Mouse (Mus musculus): ENCODE measurements around the gene Fam131c.

DNA sequence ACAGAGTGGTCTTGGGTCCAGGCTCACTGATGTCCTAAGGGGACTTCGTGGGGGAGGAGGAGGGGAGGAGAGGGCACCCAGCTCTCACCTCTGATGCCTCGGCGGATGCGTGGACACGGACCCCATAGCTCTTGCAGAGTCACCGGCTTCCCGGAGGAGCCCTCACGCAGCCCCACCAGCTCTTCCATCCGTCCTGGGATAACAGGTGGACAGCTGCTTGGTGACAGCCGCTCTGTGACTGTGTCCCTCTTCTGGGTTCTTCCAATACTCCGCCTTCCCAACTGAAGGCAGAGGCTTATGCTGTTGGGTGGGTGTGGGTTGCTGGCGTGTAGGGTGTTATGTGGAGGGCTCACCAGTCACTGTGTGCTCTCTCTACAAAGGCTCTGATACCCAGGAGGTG, 29.8 kb downstream of the Fam131c start:
- TF ChIP-seq CTCF (IDR thresholded peaks at IDR 0.05; ENCODE audit: low read depth) (no peak), EP300 (IDR thresholded peaks at IDR 0.05; ENCODE audit: low read depth) (no peak)
